Mouse (Mus musculus) yolk sac, embryonic 10.5 days (tissue): Measurements from ENCODE around the gene Dnaaf1.

Source experiments
- DNase-seq: peaks from one replicate; pipeline ENCODE4 v3.0.0-alpha.2; 2017; ENCODE audit warnings: low spot score

Dnaaf1 gene

DNA sequence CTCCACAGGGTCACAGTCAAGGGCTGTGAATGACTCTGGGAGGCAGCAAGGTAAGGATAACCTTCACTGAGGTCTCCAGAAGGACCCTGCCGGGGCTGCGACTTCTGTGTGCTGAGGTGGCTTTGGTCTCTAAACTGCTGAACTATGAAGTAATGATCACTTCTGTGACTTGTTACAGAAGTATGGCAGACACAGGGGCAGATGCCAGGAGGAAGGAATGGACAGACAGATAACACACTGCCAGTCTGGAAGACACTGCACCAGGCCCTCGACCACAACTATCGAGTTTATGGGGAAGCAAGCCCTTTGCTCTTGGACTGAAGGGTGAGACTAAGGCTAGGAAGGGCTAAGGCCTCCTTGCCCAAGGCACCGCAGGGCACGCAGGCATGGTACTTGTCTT, 3.9 kb upstream of the Dnaaf1 start:
- DNase-seq: no peak

DNA sequence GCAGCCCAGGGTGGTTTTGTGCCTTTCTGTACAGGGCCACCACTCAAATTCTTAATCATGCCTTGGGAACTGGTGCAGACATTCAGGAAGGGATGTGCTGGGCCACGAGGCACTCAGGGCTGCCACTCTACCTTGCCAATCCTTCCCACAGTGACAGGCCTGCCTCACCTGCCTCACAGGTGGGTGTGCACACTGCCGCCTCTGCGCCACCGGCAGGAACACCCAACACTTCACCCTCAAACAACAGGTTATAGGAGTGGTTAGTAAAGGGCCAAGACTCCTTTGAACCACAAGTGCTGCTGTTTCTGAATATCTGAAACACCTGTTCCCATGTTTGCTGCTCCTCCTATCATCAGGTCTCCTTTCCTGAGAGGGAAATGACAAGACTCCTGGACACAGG, 2.6 kb upstream of the Dnaaf1 start:
- DNase-seq: no peak

DNA sequence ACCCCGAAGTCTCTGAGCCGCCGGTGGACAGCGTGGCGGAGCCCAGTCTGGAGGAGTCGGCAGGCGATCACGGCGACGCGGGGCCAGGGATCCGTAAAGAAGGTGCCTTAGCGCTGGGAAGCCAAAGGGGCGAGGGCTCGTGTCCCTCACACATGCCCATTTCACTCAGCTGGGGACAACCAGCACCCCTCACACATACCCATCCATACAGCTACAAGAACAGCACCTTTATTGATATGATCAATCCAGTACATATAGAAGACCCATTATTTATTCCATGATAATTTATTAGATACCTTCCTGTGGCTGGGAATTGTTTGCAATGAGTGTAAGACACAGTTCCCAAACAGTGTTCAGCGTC, 311 bp downstream of the Dnaaf1 start:
- DNase-seq: no peak

- no peak for DNase-seq
These were observed 4.1 kb downstream of the Dnaaf1 start for GRCm38 (mm10) chr8:119579096-119579495.

DNA sequence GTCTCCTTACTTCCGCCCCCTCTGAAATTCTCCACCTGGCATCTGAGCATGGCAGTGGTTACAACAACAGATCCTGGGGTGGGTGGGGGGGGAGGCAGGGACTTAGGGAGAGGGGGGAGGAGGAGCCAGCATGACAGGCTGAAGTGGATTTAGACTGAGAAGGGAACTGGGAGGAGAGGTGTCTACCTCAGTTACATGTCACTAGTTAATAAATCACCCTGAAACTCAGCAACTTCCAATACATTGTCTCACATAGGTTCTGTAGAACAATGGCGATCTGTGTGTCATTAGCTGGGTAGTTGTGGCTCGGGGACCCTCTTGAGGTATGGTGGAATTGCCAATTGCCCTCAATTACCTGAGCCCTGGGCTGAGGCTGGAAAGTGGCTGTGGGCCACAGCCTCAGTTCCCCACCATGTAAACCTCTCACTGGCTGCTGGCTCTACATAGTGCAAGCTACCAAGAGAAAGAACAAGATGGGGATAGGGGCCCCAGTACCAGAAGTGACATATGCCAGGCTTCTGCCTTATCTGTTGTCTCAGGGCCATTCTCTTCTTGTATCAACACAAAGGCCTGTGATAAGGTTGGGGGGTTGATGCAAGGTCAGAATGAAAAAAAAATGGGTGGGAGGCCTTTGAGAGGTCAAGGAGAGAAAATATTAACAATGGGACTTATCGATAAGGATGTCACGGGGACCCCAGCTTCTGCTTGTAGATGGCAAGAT, 5.6 kb downstream of the Dnaaf1 start:
- DNase-seq: no peak

DNA sequence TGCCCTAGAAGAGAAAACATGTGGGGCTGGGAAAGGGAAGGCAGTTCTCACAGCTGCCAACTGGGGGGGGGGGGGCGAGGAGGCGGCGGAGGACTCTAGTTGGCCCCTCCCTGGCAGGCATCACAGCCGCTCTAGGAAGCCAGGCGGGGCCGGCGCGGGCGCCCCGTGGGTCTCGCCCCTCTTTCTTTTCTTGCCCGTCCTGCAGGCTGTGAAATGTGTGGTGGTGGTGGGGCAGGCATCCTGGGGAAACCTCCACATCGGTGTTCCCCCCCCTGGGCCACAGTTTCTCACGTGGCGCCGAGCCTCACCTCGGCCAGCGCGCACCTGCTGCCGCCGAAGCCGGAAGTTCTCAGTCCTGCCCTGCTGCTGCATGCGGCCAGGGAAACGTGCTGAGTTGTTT, 10.9 kb downstream of the Dnaaf1 start:
- DNase-seq: no peak

- no peak for DNase-seq
These were observed 13.3 kb downstream of the Dnaaf1 start for GRCm38 (mm10) chr8:119588321-119588720.

- DNase-seq: no peak
These were observed 13.8 kb downstream of the Dnaaf1 start for GRCm38 (mm10) chr8:119588844-119589243.

GRCm38 (mm10) chr8:119590348-119590747, 15.3 kb downstream of the Dnaaf1 start:
- no peak for DNase-seq

GRCm38 (mm10) chr8:119591456-119591855, 16.4 kb downstream of the Dnaaf1 start:
- peak; percentile 42 for DNase-seq

- DNase-seq: no peak
These were observed 28.7 kb downstream of the Dnaaf1 start for GRCm38 (mm10) chr8:119603771-119604170.

- no peak for DNase-seq
These were observed 29.4 kb downstream of the Dnaaf1 start for GRCm38 (mm10) chr8:119604398-119604803.

DNA sequence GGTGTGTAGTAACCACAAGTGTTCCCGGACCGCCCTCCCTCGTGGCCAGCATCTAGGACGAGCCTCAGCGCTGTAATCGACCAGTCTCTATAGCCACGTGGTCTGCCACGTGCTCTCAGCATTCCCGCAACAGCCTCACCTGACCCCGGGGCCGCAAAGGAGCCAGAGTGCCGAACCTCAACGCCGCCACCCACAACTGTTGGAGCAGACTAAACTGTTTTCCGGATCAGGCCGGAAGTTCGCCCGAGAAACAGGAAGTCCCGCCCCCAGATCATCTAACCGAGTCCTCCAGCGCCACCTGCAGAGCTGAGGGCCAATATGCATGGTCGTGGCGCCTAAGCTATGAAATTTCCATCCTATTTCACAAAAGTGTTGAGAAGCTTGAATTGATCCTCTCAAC, 30.0 kb downstream of the Dnaaf1 start, which contains the start of gene Taf1c:
Taf1c (minus strand) TSS at position 227 of the 400 bp plus-strand sequence.
- DNase-seq: peak; percentile 89

DNA sequence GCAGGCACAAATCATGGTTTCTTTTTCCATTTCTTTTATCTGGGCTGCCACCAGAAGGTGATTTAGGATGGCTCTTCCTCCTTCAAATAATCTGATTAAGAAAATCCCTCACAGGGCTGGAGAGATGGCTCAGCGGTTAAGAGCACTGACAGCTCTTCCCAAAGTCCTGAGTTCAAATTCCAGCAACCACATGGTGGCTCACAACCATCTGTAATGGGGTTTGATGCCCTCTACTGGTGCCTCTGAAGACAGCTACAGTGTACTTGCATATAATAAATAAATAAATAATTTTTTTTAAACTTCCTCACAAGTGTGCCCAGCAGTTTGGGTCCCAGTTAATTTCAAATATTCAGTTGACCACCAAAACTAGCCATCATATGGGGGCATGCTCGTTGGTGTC, 31.2 kb downstream of the Dnaaf1 start:
- no peak for DNase-seq

DNA sequence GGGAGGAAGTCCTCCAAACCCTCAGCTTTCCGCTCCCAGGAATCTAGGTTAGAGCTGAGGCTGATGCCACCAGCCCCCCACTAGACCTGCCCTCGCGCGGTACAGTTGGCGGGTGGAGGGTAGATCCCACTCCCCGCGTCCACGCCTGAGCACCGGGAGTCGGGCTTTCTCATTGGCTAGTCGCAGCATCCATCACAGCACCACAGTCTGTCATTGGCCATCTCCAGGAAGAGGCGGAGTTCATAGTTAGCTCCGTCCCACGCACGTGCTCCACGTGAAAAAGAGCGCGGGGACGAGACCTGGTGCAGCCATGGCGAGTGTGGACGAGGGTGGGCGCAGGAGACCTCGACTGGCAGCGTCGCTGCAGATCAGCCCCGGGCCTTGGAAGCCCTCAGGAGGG, 37.4 kb downstream of the Dnaaf1 start, which contains the start of gene Adad2:
Adad2 (plus strand) TSS at position 277 of the 400 bp plus-strand sequence.
- no peak for DNase-seq

- no peak for DNase-seq
These were observed 40.1 kb downstream of the Dnaaf1 start for GRCm38 (mm10) chr8:119615096-119615495.

DNA sequence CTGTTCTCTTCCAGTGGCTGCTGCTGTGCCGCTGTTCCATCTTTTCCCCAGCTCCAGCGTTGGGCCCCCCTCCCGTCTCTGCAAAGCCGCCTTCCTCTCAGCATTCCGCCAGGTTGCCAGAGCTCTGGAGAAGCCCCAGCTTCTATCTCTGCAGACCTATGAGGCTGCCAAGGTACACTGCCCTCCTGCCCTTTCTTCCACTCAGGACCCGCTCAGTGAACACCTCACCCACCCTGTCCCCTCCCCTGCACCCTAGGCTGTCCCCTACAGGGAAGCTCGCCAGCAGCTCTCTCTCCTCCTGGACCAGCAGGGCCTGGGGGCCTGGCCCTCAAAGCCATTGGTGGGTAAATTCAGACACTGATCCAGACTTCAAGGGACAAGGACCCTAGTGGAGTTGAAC, 41.3 kb downstream of the Dnaaf1 start:
- DNase-seq: no peak

DNA sequence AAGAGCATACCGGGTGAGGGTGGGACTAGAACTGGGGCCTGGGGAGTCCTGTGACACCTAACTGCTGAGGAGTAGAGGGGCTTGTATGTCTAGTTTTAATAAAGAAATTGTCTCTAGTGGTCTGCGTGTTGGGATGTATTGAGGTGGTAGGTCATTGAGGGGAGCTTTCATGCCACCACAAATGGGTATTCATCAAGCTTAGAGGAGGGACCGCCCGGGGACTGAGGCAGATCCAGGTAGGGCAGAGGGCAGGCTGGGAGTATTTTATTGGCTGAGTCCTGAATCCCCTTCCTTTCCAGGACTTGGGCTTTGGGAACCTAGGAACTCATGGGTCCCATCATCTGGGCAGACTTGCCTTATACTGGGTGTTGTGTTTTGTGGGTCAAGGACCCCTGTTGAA, 41.8 kb downstream of the Dnaaf1 start:
- no peak for DNase-seq

- DNase-seq: no peak
These were observed 42.6 kb downstream of the Dnaaf1 start for GRCm38 (mm10) chr8:119617586-119617985.

- no peak for DNase-seq
These were observed 43.9 kb downstream of the Dnaaf1 start for GRCm38 (mm10) chr8:119618887-119619286.

- no peak for DNase-seq
These were observed 45.2 kb downstream of the Dnaaf1 start for GRCm38 (mm10) chr8:119620116-119620840.

DNA sequence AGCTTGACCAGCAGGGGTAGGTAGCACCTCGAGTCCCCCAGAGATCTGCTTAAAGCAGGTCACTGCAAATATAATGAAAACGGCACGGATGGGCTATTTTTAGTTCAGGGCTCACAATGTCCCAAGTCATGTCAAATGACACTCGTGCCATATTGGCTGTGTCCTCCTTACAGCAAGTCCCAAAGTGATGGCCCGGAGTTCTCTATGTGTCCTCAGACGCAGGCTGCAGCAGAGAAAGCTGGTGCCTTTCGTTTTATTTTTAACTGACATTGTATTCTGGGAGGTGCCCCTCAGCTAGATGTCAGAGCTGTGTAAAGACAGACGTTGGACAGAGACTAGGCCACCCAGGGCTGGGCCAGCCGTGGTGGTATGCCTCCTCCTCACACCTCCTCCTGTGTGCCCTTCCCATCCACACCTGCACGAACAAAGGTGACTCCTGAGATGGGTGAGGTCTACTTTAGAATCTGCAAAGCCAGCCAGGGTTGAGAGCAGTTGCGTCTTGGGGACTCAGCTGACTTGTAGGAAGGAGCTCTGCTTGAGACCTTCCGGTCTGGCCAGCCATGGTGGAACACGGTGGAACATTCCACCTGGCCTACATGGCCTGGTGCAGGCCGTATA, 45.9 kb downstream of the Dnaaf1 start:
- no peak for DNase-seq

- no peak for DNase-seq
These were observed 47.5 kb downstream of the Dnaaf1 start for GRCm38 (mm10) chr8:119622555-119622954.
